Mouse (Mus musculus): ENCODE data around the gene Ttc23l.

DNA sequence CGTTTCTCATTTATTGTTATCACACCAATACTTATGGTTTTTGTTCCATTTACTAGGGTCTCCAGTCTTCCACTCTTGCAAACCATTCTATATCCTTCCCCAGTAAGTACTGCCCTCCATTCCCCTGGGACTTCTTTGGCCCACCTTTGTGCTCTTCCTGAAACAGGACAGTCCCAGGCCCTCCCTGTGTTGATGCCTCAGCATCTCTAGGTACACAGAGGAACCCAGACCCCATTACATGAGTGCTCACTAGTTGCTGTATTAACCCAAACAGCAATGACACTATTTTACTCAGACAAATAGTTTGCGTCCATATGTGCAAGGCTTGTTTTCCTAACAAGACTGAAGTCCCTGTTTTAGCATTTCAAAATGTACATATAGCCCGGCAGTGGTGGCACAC lies 89.7 kb downstream of the Ttc23l start:
- TF ChIP-seq CTCF (IDR thresholded peaks at IDR 0.05 in 2 of 3, conservative IDR thresholded peaks at IDR 0.05 in 1 of 3; ENCODE audit: control insufficient read depth in 1 of 3, insufficient read depth in 1 of 3, low read depth in 2 of 3, low read length in 3 of 3, poor library complexity in 1 of 3, severe bottlenecking in 1 of 3) (no peak), E2F4 (IDR thresholded peaks at IDR 0.05; ENCODE audit: borderline replicate concordance, low read depth, low read length) (no peak), MYC (IDR thresholded peaks at IDR 0.05; ENCODE audit: low read depth, low read length) (no peak), POLR2A (IDR thresholded peaks at IDR 0.05; ENCODE audit: control insufficient read depth in 1 of 2, insufficient read depth in 1 of 2, low read depth in 1 of 2, low read length in 2 of 2, poor library complexity in 1 of 2) (no peak)

All from MEL (cell line).